Mouse (Mus musculus) thymus, adult 2 months (tissue): ENCODE measurements around the gene Tmem132d.

Experiments
- CTCF ChIP-seq: fragments of 200-500 bp; IDR thresholded peaks from 2 replicates; pipeline ENCODE4 v1.5.1; 2012; ENCODE audit warnings: mild to moderate bottlenecking, control low read depth, low read length, moderate library complexity, borderline replicate concordance; ENCODE audit not compliant: control insufficient read depth, poor library complexity, insufficient read depth; ENCODE audit errors: extremely low read depth
- POLR2A ChIP-seq: fragments of 200-500 bp; IDR thresholded peaks from 2 replicates; pipeline ENCODE4 v1.6.1; 2012; ENCODE audit warnings: mild to moderate bottlenecking, low read length, control low read depth, moderate library complexity; ENCODE audit not compliant: control insufficient read depth, poor library complexity, insufficient read depth; ENCODE audit errors: extremely low read depth

DNA sequence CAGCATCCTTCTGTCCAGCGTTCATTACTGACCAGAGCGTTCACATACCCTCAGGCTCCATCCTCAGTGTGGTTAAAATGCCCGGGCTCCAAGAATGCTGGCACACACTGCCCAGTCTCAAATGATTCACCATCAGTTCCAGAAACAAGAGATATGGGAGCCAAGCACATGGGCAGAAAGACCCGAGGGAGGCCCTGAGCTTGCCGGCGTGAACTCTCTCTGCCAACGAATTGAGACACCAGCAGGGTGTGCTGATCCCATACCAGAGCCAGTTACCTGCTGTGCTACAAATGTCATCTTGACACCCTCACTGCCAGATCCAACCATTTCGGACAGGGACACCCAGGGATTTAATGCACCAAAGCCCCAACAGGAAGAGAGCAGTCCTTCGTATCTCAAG lies 25.3 kb downstream of the Tmem132d start:
- TF ChIP-seq POLR2A (no peak), CTCF (no peak)
